Mouse (Mus musculus) heart, postnatal 0 days (tissue): ENCODE measurements at regions not wholly inside any gene's neighbourhood (a gene's known extent, or its start where the extent isn't known, plus 50 kb on each side); places are given as distances from the start of the nearest gene placed in this dataset. TPM values are rescaled to one million over a fixed set of nuclear protein-coding genes. Genes with fewer than 3 reads are reported as not detected.

ENCODE experiments used
- ATAC-seq: fragments of 200-750 bp; cut with Nextera tagmentation; 2 replicates; pipeline ENCODE4 v1.8.0; 2017; ENCODE audit warnings: low read depth, moderate number of reproducible peaks, moderate library complexity; ENCODE audit not compliant: insufficient read depth
- DNase-seq: peaks from one replicate; pipeline ENCODE4 v3.0.0-alpha.2; 2016; ENCODE audit warnings: low spot score
- H3K27ac ChIP-seq: fragments of 300-500 bp; sonication (generic); 2 replicates; pipeline ENCODE4 v1.5.1; 2014; ENCODE audit warnings: low read depth, mild to moderate bottlenecking
- H3K27me3 ChIP-seq: fragments of 300-500 bp; sonication (generic); 2 replicates; pipeline ENCODE4 v1.6.1; 2014; ENCODE audit warnings: low read length, mixed read lengths; ENCODE audit not compliant: control insufficient read depth, insufficient read depth
- H3K36me3 ChIP-seq: fragments of 300-500 bp; sonication (generic); replicated peaks from 2 replicates; pipeline ENCODE4 v1.6.1; 2014; ENCODE audit warnings: low read length, mixed read lengths; ENCODE audit not compliant: control insufficient read depth, insufficient read depth
- H3K4me1 ChIP-seq: fragments of 300-500 bp; sonication (generic); 2 replicates; pipeline ENCODE4 v1.6.1; 2014; ENCODE audit warnings: antibody characterized with exemption; ENCODE audit not compliant: control insufficient read depth, insufficient read depth
- H3K4me2 ChIP-seq: fragments of 300-500 bp; sonication (generic); 2 replicates; pipeline ENCODE4 v1.6.1; 2014; ENCODE audit warnings: low read depth, mild to moderate bottlenecking, low read length, moderate library complexity
- H3K4me3 ChIP-seq: fragments of 300-500 bp; sonication (generic); 2 replicates; pipeline ENCODE4 v1.5.1; 2014; ENCODE audit warnings: low read depth, low read length
- H3K9ac ChIP-seq: fragments of 300-500 bp; sonication (generic); replicated peaks from 2 replicates; pipeline ENCODE4 v1.6.1; 2014; ENCODE audit warnings: low read depth, low read length, mixed read lengths
- H3K9me3 ChIP-seq: fragments of 300-500 bp; sonication (generic); replicated peaks from 2 replicates; pipeline ENCODE4 v1.6.1; 2016; ENCODE audit warnings: low read length; ENCODE audit not compliant: control insufficient read depth
- CTCF ChIP-seq: IDR thresholded peaks from 2 replicates; pipeline ENCODE4 v1.5.1; 2016; ENCODE audit warnings: antibody characterized with exemption, control low read depth, low read depth
- EP300 ChIP-seq: IDR thresholded peaks from 2 replicates; pipeline ENCODE4 v1.6.1; 2016; ENCODE audit warnings: antibody characterized with exemption, low read depth
- WGBS: fragments of 180-500 bp; shearing (Covaris S2); extraction: QIAGEN DNeasy Blood & Tissue Kit; methylation state at CpG from one replicate; pipeline ENCODE4 v1.1.7; 2014; 5-methylcytosine and 5-hydroxymethylcytosine counted together
- microRNA-seq: library from miRNA; unstranded; fragments of <30 nt; microRNA quantifications from one replicate; pipeline ENCODE4, GENCODE M21; 2016

GRCm38 (mm10) chr11:64924989-64925388, 53.8 kb upstream of the Elac2 start:
- ATAC-seq (no peak), DNase-seq (no peak)
- H3K9ac ChIP-seq: no peak overlapping the region
- no peaks in the 10 kb centered on the region for H3K9me3 ChIP-seq
- H3K4me3 ChIP-seq: no peak overlapping the region
- no peak overlapping the region for H3K27ac ChIP-seq
- H3K36me3 ChIP-seq: no peaks in the 10 kb centered on the region
- H3K4me1 ChIP-seq: peaks cover 7% of the 10 kb centered on the region; the same call in 1 of the 2 replicates
- TF ChIP-seq CTCF (no peak), EP300 (no peak)
- no peak overlapping the region for H3K4me2 ChIP-seq
- WGBS: 60% methylated on average over 2 of the region's 2 CpGs
- H3K27me3 ChIP-seq: no peaks in the 10 kb centered on the region

GRCm38 (mm10) chr11:64925970-64926369, 52.9 kb upstream of the Elac2 start:
- WGBS: 9% methylated on average over 1 of the region's 1 CpGs
- Histone ChIP-seq H3K4me3 (no peak overlapping the region), H3K27me3 (no peaks in the 10 kb centered on the region), H3K9me3 (no peaks in the 10 kb centered on the region), H3K4me1 (peaks cover 7% of the 10 kb centered on the region; the same call in 1 of the 2 replicates), H3K9ac (no peak overlapping the region), H3K4me2 (no peak overlapping the region), H3K36me3 (no peaks in the 10 kb centered on the region), H3K27ac (no peak overlapping the region)
- ATAC-seq: peak; percentile 33
- TF ChIP-seq CTCF (no peak), EP300 (no peak)
- DNase-seq: peak; percentile 14

Small RNA genes lying in the stretch of these regions (microRNA-seq; reads per million reads assigned to microRNA genes)
- not detected for gene Gm24275
